ENCODE assay signal across 15 mouse cellular contexts in the genomic region with DNA sequence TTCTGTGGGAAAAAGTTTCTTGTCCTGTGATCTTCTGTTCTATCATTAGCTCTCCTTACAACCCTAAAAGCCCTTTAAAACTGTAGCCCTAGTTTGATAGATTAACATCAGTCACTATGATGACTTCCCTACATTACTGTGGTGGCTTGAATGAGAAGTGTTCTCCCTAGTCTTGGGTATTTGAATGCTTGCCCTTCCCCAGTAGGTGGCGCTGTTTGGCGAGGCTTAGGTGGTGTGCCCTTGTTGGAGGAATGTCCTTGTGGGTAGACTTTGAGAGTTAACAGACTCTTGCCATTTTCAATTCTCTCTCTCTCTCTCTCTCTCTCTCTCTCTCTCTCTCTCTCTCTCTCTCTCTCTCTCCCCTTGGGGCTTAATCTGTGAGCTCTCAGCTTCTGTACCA.
A peak's percentile ranks its signal among the peaks of the same experiment; 100 is the strongest.
DNase-seq lines count a peak whose midpoint lies in the region; ATAC-seq and TF ChIP-seq lines count a peak whose summit lies in the region.
"Had no signal": no experiment of that assay in that cellular context is flagged by ENCODE, and none has a peak within 500 bp of the region (broad histone marks: within the 10 kb centered on the region; RNA-seq: fewer than 3 reads in every experiment).

No protein-coding gene starts in this region.

- intact Hi-C loops in heart, adult 2 months (cut with DNase I) = no loop called here
- intact Hi-C loops in heart, postnatal 10 days (cut with DNase I) = no loop called here

- ATAC-seq in lung, embryonic 14.5 days (ENCODE audit: insufficient read depth) = no peak
- ATAC-seq: activated CD4-positive, CD25-positive, alpha-beta regulatory T cell, adult 4 months; forebrain, embryonic 13.5 days had no signal

- H3K36me3 ChIP-seq in heart, adult 2 months (ENCODE audit: control insufficient read depth, insufficient read depth, low read length) = no peaks in the 10 kb centered on the region
- no peaks in the 10 kb centered on the region for H3K36me3 ChIP-seq in lung, embryonic 14.5 days (ENCODE audit: insufficient read depth)
- H3K36me3 ChIP-seq: heart, embryonic 13.5 days had no signal

- no peaks in the 10 kb centered on the region for H3K4me1 ChIP-seq in heart, adult 2 months (ENCODE audit: control insufficient read depth, insufficient read depth, low read length)
- no peaks in the 10 kb centered on the region for H3K4me1 ChIP-seq in lung, embryonic 14.5 days (ENCODE audit: insufficient read depth)

- H3K4me3 ChIP-seq in heart, adult 2 months = no peak overlapping the region
- no peak overlapping the region for H3K4me3 ChIP-seq in lung, embryonic 14.5 days (ENCODE audit: low read depth, low read length)
- H3K4me3 ChIP-seq: forebrain, embryonic 13.5 days; heart, embryonic 13.5 days had no signal

- no peak for DNase-seq in heart, adult 2 months
- no peak for DNase-seq in heart, postnatal 10 days
- DNase-seq in lung, embryonic 14.5 days = no peak
- DNase-seq in lung, postnatal 25 days (ENCODE audit: low spot score) = no peak
- DNase-seq in ES-CJ7 (ENCODE audit: low read depth, low spot score) = peak; percentile 28
- DNase-seq in mesoderm, embryonic 11.5 days (ENCODE audit: low read depth, low spot score) = peak; percentile 24
- no peak for DNase-seq in cerebellum, adult 8-10 months
- DNase-seq in layer of hippocampus, adult 9-11 months = no peak
- DNase-seq: cerebellum, postnatal 14 days; gastrocnemius, postnatal 14 days; lung, postnatal 4 days; thymus, postnatal 14 days had no signal

- H3K9me3 ChIP-seq in lung, embryonic 14.5 days (ENCODE audit: low read depth, low read length) = no peaks in the 10 kb centered on the region
- H3K9me3 ChIP-seq: forebrain, embryonic 13.5 days had no signal

- 34% methylated on average over 2 of the region's 2 CpGs for WGBS in heart, adult 2 months
- 69% methylated on average over 2 of the region's 2 CpGs for WGBS in lung, embryonic 14.5 days

- peak; percentile 25 for TF ChIP-seq CTCF in heart, adult 2 months (IDR thresholded peaks at IDR 0.05)
- peak; percentile 47 for TF ChIP-seq CTCF in lung, embryonic 14.5 days (IDR thresholded peaks at IDR 0.05; ENCODE audit: low read depth)

- no peak overlapping the region for H3K9ac ChIP-seq in heart, adult 2 months (ENCODE audit: low read depth, low read length)
- no peak overlapping the region for H3K9ac ChIP-seq in lung, embryonic 14.5 days
- H3K9ac ChIP-seq: forebrain, embryonic 13.5 days; heart, embryonic 13.5 days had no signal

- H3K4me2 ChIP-seq in lung, embryonic 14.5 days = no peak overlapping the region
- H3K4me2 ChIP-seq: forebrain, embryonic 13.5 days; heart, embryonic 13.5 days had no signal

- H3K27me3 ChIP-seq in heart, adult 2 months (ENCODE audit: control insufficient read depth, insufficient read depth, low read length) = no peaks in the 10 kb centered on the region
- no peaks in the 10 kb centered on the region for H3K27me3 ChIP-seq in lung, embryonic 14.5 days (ENCODE audit: insufficient read depth, low read length)
- H3K27me3 ChIP-seq: heart, embryonic 13.5 days had no signal

- no peak for TF ChIP-seq POLR2A in heart, adult 2 months (IDR thresholded peaks at IDR 0.05; ENCODE audit: insufficient read depth, low read depth, low read length)

- no peak for TF ChIP-seq EP300 in heart, adult 2 months (IDR thresholded peaks at IDR 0.05; ENCODE audit: insufficient read depth, low read depth, low read length)

- no peaks in the 10 kb centered on the region for H3K79me2 ChIP-seq in heart, adult 2 months (replicated peaks; ENCODE audit: control insufficient read depth, insufficient read depth, low read length)

- no peak overlapping the region for H3K27ac ChIP-seq in heart, adult 2 months
- H3K27ac ChIP-seq in lung, embryonic 14.5 days (ENCODE audit: low read depth) = no peak overlapping the region
- H3K27ac ChIP-seq: forebrain, embryonic 13.5 days; heart, embryonic 13.5 days had no signal

Comparison
In these comparisons a context has a peak if more than half of its experiments do, and no peak if none do; other contexts are left out.
1. DNase-seq: peak in ES-CJ7 (single experiment) and mesoderm, embryonic 11.5 days (single experiment); none in heart, adult 2 months (0 of 2), heart, postnatal 10 days (0 of 2), lung, embryonic 14.5 days (single experiment), lung, postnatal 25 days (single experiment), cerebellum, adult 8-10 months (single experiment) and layer of hippocampus, adult 9-11 months (single experiment).